Mouse (Mus musculus) kidney, postnatal 4 days (tissue): ENCODE data around the gene Tead2.
A peak's percentile ranks its signal among the peaks of the same experiment; 100 is the strongest.
"Not testable (repeated sequence)": the region's sequence is repeated elsewhere in the genome, so short reads cannot be mapped to it uniquely, and the experiment has no call there.

ENCODE experiments used
- DNase-seq, 2 experiments: peaks; one replicate each; pipeline ENCODE4 v3.0.0; 2021; ENCODE audit warnings: mixed read lengths in 2 of 2

Tead2 gene

GRCm38 (mm10) chr7:45229459-45230203 is 14.1 kb downstream of the Tead2 start:
- DNase-seq = no peak

GRCm38 (mm10) chr7:45231192-45231591 is 15.6 kb downstream of the Tead2 start:
- no peak for DNase-seq

- DNase-seq = no peak
These were observed 16.4 kb downstream of the Tead2 start for GRCm38 (mm10) chr7:45231941-45232340.

- DNase-seq = no peak
These were observed 17.3 kb downstream of the Tead2 start for GRCm38 (mm10) chr7:45232716-45233465.

GRCm38 (mm10) chr7:45233580-45234332 is 18.2 kb downstream of the Tead2 start:
- DNase-seq = peak; percentile 27 to 37

GRCm38 (mm10) chr7:45234333-45234841 is 18.8 kb downstream of the Tead2 start:
- DNase-seq = peak; percentile 26 to 43

- DNase-seq = peak; percentile 62 to 75
These were observed 19.5 kb downstream of the Tead2 start for GRCm38 (mm10) chr7:45234922-45235571.

GRCm38 (mm10) chr7:45235656-45236180 is 20.2 kb downstream of the Tead2 start:
- DNase-seq = no peak

GRCm38 (mm10) chr7:45237747-45238699 is 22.5 kb downstream of the Tead2 start:
- DNase-seq = no peak

- DNase-seq = no peak
These were observed 23.4 kb downstream of the Tead2 start, which contains the start of gene Cd37 for GRCm38 (mm10) chr7:45238723-45239496. Gene Cd37, minus strand, starts transcription at chr7:45239115.

GRCm38 (mm10) chr7:45240109-45240508 is 24.6 kb downstream of the Tead2 start:
- no peak for DNase-seq

GRCm38 (mm10) chr7:45240633-45241388 is 25.3 kb downstream of the Tead2 start, which contains the start of gene Slc6a16:
Gene Slc6a16, plus strand, starts transcription at chr7:45241085.
- peak; percentile 57 to 72 for DNase-seq

- DNase-seq = no peak
These were observed 25.8 kb downstream of the Tead2 start for GRCm38 (mm10) chr7:45241389-45241749.

- DNase-seq = no peak
These were observed 32.1 kb downstream of the Tead2 start for GRCm38 (mm10) chr7:45247666-45248065.

- no peak for DNase-seq
These were observed 38.3 kb downstream of the Tead2 start for GRCm38 (mm10) chr7:45253806-45254205.

- not testable (repeated sequence) for DNase-seq
These were observed 40.3 kb downstream of the Tead2 start for GRCm38 (mm10) chr7:45255822-45256221.

- DNase-seq = no peak
These were observed 41.7 kb downstream of the Tead2 start for GRCm38 (mm10) chr7:45257063-45257840.

GRCm38 (mm10) chr7:45259281-45259680 is 43.7 kb downstream of the Tead2 start:
- no peak for DNase-seq

GRCm38 (mm10) chr7:45262266-45262665 is 46.7 kb downstream of the Tead2 start:
- no peak for DNase-seq
